In genomic region chr13:109287465-109287864, GRCm38 (mm10) we compare ENCODE assay signal across 30 mouse cellular contexts.
"Had no signal": no experiment of that assay in that cellular context is flagged by ENCODE, and none has a peak within 500 bp of the region (broad histone marks: within the 10 kb centered on the region; RNA-seq: fewer than 3 reads in every experiment).

No protein-coding gene starts in this region.

- H3K4me3 ChIP-seq: embryonic facial prominence, embryonic 10.5 days; embryonic facial prominence, embryonic 12.5 days; embryonic facial prominence, embryonic 13.5 days; embryonic facial prominence, embryonic 15.5 days; erythroblast, embryonic 14.5 days; forebrain, embryonic 10.5 days; forebrain, embryonic 12.5 days; forebrain, embryonic 13.5 days; forebrain, embryonic 15.5 days; gastrocnemius, adult 2 months; heart, adult 2 months had no signal

- H3K27me3 ChIP-seq: embryonic facial prominence, embryonic 12.5 days; embryonic facial prominence, embryonic 13.5 days; embryonic facial prominence, embryonic 15.5 days; forebrain, embryonic 12.5 days; forebrain, embryonic 13.5 days; forebrain, embryonic 15.5 days had no signal

- H3K9ac ChIP-seq: embryonic facial prominence, embryonic 12.5 days; embryonic facial prominence, embryonic 13.5 days; embryonic facial prominence, embryonic 15.5 days; forebrain, embryonic 12.5 days; forebrain, embryonic 13.5 days; forebrain, embryonic 15.5 days; forebrain, postnatal 0 days had no signal

- DNase-seq: cerebellum, adult 18-20 months; cerebellum, adult 2 months; cerebellum, adult 8-10 months; cerebellum, adult 9-10 months; cerebellum, adult 9-11 months; cerebellum, postnatal 10 days; cerebellum, postnatal 14 days; cerebellum, postnatal 25 days; cerebellum, postnatal 36 days; embryo, embryonic 11 days; forebrain, postnatal 0 days; gastrocnemius, adult 2 months; gastrocnemius, postnatal 10 days; gastrocnemius, postnatal 14 days; gastrocnemius, postnatal 25 days; gastrocnemius, postnatal 36 days; heart, adult 11 months; heart, adult 18-20 months; heart, adult 2 months had no signal

- ATAC-seq: forebrain, embryonic 13.5 days; forebrain, embryonic 14.5 days; forebrain, embryonic 15.5 days; forebrain, embryonic 16.5 days; forebrain, postnatal 0 days had no signal

- H3K36me3 ChIP-seq: embryonic facial prominence, embryonic 10.5 days; embryonic facial prominence, embryonic 12.5 days; embryonic facial prominence, embryonic 13.5 days; embryonic facial prominence, embryonic 15.5 days; forebrain, embryonic 10.5 days; forebrain, embryonic 12.5 days; forebrain, embryonic 15.5 days had no signal

- H3K4me2 ChIP-seq: embryonic facial prominence, embryonic 12.5 days; embryonic facial prominence, embryonic 13.5 days; embryonic facial prominence, embryonic 15.5 days; forebrain, embryonic 12.5 days; forebrain, embryonic 13.5 days; forebrain, embryonic 15.5 days had no signal

- H3K4me1 ChIP-seq: embryonic facial prominence, embryonic 10.5 days; embryonic facial prominence, embryonic 12.5 days; embryonic facial prominence, embryonic 13.5 days; embryonic facial prominence, embryonic 15.5 days; forebrain, embryonic 10.5 days; forebrain, embryonic 12.5 days; forebrain, embryonic 13.5 days; forebrain, embryonic 15.5 days had no signal

- H3K9me3 ChIP-seq: embryonic facial prominence, embryonic 10.5 days; embryonic facial prominence, embryonic 12.5 days; embryonic facial prominence, embryonic 13.5 days; embryonic facial prominence, embryonic 15.5 days; forebrain, embryonic 10.5 days; forebrain, embryonic 12.5 days; forebrain, embryonic 13.5 days; forebrain, embryonic 15.5 days had no signal

- H3K27ac ChIP-seq: embryonic facial prominence, embryonic 10.5 days; embryonic facial prominence, embryonic 12.5 days; embryonic facial prominence, embryonic 13.5 days; embryonic facial prominence, embryonic 15.5 days; forebrain, embryonic 10.5 days; forebrain, embryonic 12.5 days; forebrain, embryonic 13.5 days; forebrain, embryonic 15.5 days; gastrocnemius, adult 2 months; heart, adult 2 months had no signal
